Mouse (Mus musculus) megakaryocyte, embryonic 14.5 days (primary cell): Measurements from ENCODE around the gene Trim69.

Experiments
- FLI1 ChIP-seq: IDR thresholded peaks from 2 replicates; pipeline ENCODE4 v1.6.1; 2012; ENCODE audit warnings: low read length, inconsistent platforms, mixed read lengths
- GATA1 ChIP-seq: IDR thresholded peaks from 3 replicates; pipeline ENCODE4 v1.6.1; 2012; ENCODE audit warnings: mixed read lengths, low read length, inconsistent platforms, borderline replicate concordance

- TF ChIP-seq GATA1 (no peak), FLI1 (no peak)
These were observed 17.4 kb upstream of the Trim69 start for GRCm38 (mm10) chr2:122143111-122143510.
